In the genomic region with DNA sequence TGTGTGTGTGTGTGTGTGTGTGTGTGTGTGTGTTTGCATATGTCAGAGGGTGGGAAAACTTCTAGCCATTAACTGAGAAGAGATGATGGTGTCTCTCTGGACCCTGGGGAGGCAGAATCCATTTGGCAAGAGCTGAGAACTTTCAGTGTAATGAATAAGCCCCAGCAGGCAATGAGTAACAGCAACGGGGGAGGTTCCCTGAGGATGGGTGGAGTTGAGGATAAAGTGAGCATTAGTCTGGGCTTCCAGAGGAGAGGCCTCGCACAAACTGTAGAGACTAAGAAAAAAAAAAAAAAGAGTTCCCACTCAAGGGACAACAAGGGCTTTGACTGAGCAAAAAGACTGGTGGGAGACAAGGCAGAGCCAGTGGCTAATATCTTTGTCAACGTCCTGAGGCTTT, we compare ENCODE assay signal across 34 mouse cellular contexts. TPM values are rescaled to one million over a fixed set of nuclear protein-coding genes. Genes with fewer than 3 reads are reported as not detected.
DNase-seq lines count a peak whose midpoint lies in the region; ATAC-seq and TF ChIP-seq lines count a peak whose summit lies in the region.
"Had no signal": no experiment of that assay in that cellular context is flagged by ENCODE, and none has a peak within 500 bp of the region (broad histone marks: within the 10 kb centered on the region; RNA-seq: fewer than 3 reads in every experiment).

No protein-coding gene starts in this region.

- in situ Hi-C loops in ES-E14 (cut with MboI; ENCODE audit: low sequenced_read_pairs in 2 of 2, unreplicated experiment in 2 of 2), result loop anchor here in 1 of 2 experiments (10.0 kb wide), 1 partner anchor 159 kb away; a partner anchor contains a TSS

- H3K27me3 ChIP-seq in kidney, embryonic 16.5 days (ENCODE audit: insufficient read depth, low read length), result peaks cover 63% of the 10 kb centered on the region
- peaks cover 75% of the 10 kb centered on the region for H3K27me3 ChIP-seq in heart, embryonic 11.5 days (ENCODE audit: control insufficient read depth, insufficient read depth, low read length)

- 22% methylated on average over 3 of the region's 3 CpGs for WGBS in kidney, embryonic 16.5 days
- WGBS in heart, embryonic 11.5 days (ENCODE audit: insufficient replicate concordance), result 10% methylated on average over 3 of the region's 3 CpGs

- no peak overlapping the region for H3K4me2 ChIP-seq in kidney, embryonic 16.5 days (replicated peaks; ENCODE audit: low read depth, low read length)
- no peak overlapping the region for H3K4me2 ChIP-seq in heart, embryonic 11.5 days
- H3K4me2 ChIP-seq: embryonic facial prominence, embryonic 12.5 days; forebrain, embryonic 13.5 days; hindbrain, embryonic 15.5 days; liver, embryonic 15.5 days; midbrain, embryonic 15.5 days; neural tube, embryonic 12.5 days had no signal

- no peaks in the 10 kb centered on the region for H3K36me3 ChIP-seq in ES-E14 (ENCODE audit: control insufficient read depth, insufficient read depth, low read length, poor library complexity, severe bottlenecking)
- H3K36me3 ChIP-seq in kidney, embryonic 16.5 days (ENCODE audit: insufficient read depth, low read length), result no peaks in the 10 kb centered on the region
- H3K36me3 ChIP-seq in heart, embryonic 11.5 days (ENCODE audit: control insufficient read depth, insufficient read depth, low read length), result no peaks in the 10 kb centered on the region
- H3K36me3 ChIP-seq: embryonic facial prominence, embryonic 12.5 days; hindbrain, embryonic 15.5 days; limb, embryonic 10.5 days; liver, embryonic 15.5 days; midbrain, embryonic 15.5 days; neural tube, embryonic 12.5 days had no signal

- DNase-seq in ES-E14 (ENCODE audit: low read depth, low spot score), result peak; percentile 26
- peak; percentile 66 for DNase-seq in ZHBTc4 (ENCODE audit: low read depth, low spot score)
- peak; percentile 49 to 62 for DNase-seq in kidney, postnatal 4 days
- no peak for DNase-seq in urinary bladder, postnatal 36 days (ENCODE audit: low spot score in 2 of 2)
- no peak for DNase-seq in cerebellum, postnatal 10 days
- DNase-seq: adrenal gland, postnatal 10 days; cerebellum, adult 9-11 months; liver; lung, postnatal 4 days had no signal

- no peak overlapping the region for H3K4me3 ChIP-seq in ES-E14 (ENCODE audit: insufficient read depth in 1 of 2, low read depth in 1 of 2, low read length in 2 of 2, poor library complexity in 1 of 2, severe bottlenecking in 1 of 2)
- no peak overlapping the region for H3K4me3 ChIP-seq in kidney, embryonic 16.5 days (ENCODE audit: low read length)
- H3K4me3 ChIP-seq in heart, embryonic 11.5 days (ENCODE audit: low read depth, low read length), result no peak overlapping the region
- H3K4me3 ChIP-seq: embryonic facial prominence, embryonic 12.5 days; erythroblast, embryonic 14.5 days; forebrain, embryonic 13.5 days; hindbrain, embryonic 15.5 days; limb, embryonic 10.5 days; liver, embryonic 15.5 days; midbrain, embryonic 15.5 days; neural tube, embryonic 12.5 days had no signal

- H3K4me1 ChIP-seq in ES-E14 (ENCODE audit: control insufficient read depth in 2 of 2, insufficient read depth in 2 of 2, low read length in 2 of 2, poor library complexity in 1 of 2), result peaks cover 0 to 4% of the 10 kb centered on the region in 2 experiments; a peak in 1 of 4 replicates
- H3K4me1 ChIP-seq in kidney, embryonic 16.5 days (ENCODE audit: insufficient read depth, low read length), result peaks cover 17% of the 10 kb centered on the region
- peaks cover 7% of the 10 kb centered on the region for H3K4me1 ChIP-seq in heart, embryonic 11.5 days (ENCODE audit: control insufficient read depth, insufficient read depth, low read length)
- H3K4me1 ChIP-seq: liver, embryonic 15.5 days had no signal

- H3K9ac ChIP-seq in ES-E14 (ENCODE audit: insufficient read depth, low read depth, low read length, poor library complexity, severe bottlenecking), result no peak overlapping the region
- H3K9ac ChIP-seq in kidney, embryonic 16.5 days (replicated peaks; ENCODE audit: low read length), result no peak overlapping the region
- H3K9ac ChIP-seq in heart, embryonic 11.5 days (ENCODE audit: low read depth, low read length), result no peak overlapping the region
- H3K9ac ChIP-seq: embryonic facial prominence, embryonic 12.5 days; forebrain, embryonic 13.5 days; hindbrain, embryonic 15.5 days; liver, embryonic 15.5 days; midbrain, embryonic 15.5 days; neural tube, embryonic 12.5 days had no signal

- H3K9me3 ChIP-seq in ES-E14 (ENCODE audit: control insufficient read depth, insufficient read depth, low read depth, low read length), result no peaks in the 10 kb centered on the region
- no peaks in the 10 kb centered on the region for H3K9me3 ChIP-seq in kidney, embryonic 16.5 days (ENCODE audit: low read length)
- H3K9me3 ChIP-seq in heart, embryonic 11.5 days (replicated peaks; ENCODE audit: control insufficient read depth, low read length), result no peaks in the 10 kb centered on the region
- H3K9me3 ChIP-seq: embryonic facial prominence, embryonic 12.5 days; forebrain, embryonic 13.5 days; hindbrain, embryonic 15.5 days; limb, embryonic 10.5 days; liver, embryonic 15.5 days; midbrain, embryonic 15.5 days; neural tube, embryonic 12.5 days had no signal

- peak; percentile 40; the same call in 1 of the 2 replicates for ATAC-seq in kidney, embryonic 16.5 days (ENCODE audit: low FRiP score, low TSS enrichment)
- ATAC-seq in heart, embryonic 11.5 days (replicated peaks; ENCODE audit: insufficient number of reproducible peaks, low FRiP score, low TSS enrichment), result no peak
- ATAC-seq: activated CD4-positive, CD25-positive, alpha-beta regulatory T cell, adult 4 months; forebrain, embryonic 13.5 days; midbrain, embryonic 15.5 days; Patski had no signal

- H3K27ac ChIP-seq in ES-E14 (ENCODE audit: insufficient read depth, low read depth, low read length, poor library complexity, severe bottlenecking), result no peak overlapping the region
- no peak overlapping the region for H3K27ac ChIP-seq in kidney, embryonic 16.5 days (ENCODE audit: low read length)
- no peak overlapping the region for H3K27ac ChIP-seq in heart, embryonic 11.5 days (ENCODE audit: low read depth, low read length)
- H3K27ac ChIP-seq: embryonic facial prominence, embryonic 12.5 days; forebrain, embryonic 13.5 days; hindbrain, embryonic 15.5 days; limb, embryonic 10.5 days; liver, embryonic 15.5 days; midbrain, embryonic 15.5 days; neural tube, embryonic 12.5 days had no signal

TF ChIP-seq in ES-E14, 5 proteins besides CTCF, POLR2A, EP300 and RAD21:
- TF ChIP-seq CHD2 (IDR thresholded peaks at IDR 0.05; ENCODE audit: low read depth, low read length) (no peak), ZNF384 (IDR thresholded peaks at IDR 0.05; ENCODE audit: low read depth, low read length) (no peak), ZC3H11A (IDR thresholded peaks at IDR 0.05; ENCODE audit: borderline replicate concordance, low read depth, low read length) (no peak), HCFC1 (IDR thresholded peaks at IDR 0.05; ENCODE audit: borderline replicate concordance, insufficient read depth, low read length) (no peak), MAFK (IDR thresholded peaks at IDR 0.05; ENCODE audit: insufficient read depth, low read depth, low read length) (no peak)

RNA-seq across cellular contexts. Expression of a gene that starts 3.8 kb away (rescaled TPM):
- total RNA-seq in ES-E14 (2012; rRNA removed), result not detected in 2 replicates
- polyA plus RNA-seq in kidney, embryonic 16.5 days (2015; fragmentation: Nextera tagmentation; extraction: Ambion mirVana), result 0.10 TPM in 1 of 2 replicates, not detected in the other
- polyA plus RNA-seq in heart, embryonic 11.5 days (2014; fragmentation: Nextera tagmentation; extraction: Ambion mirVana), result not detected in 2 replicates
- total RNA-seq: adrenal gland, postnatal 10 days; gastrocnemius, adult 8-10 months; hematopoietic stem cell, adult 5-6 weeks; layer of hippocampus, postnatal 14 days; megakaryocyte-erythroid progenitor cell, adult 5-6 weeks had no signal
- polyA plus RNA-seq: activated CD4-positive, CD25-positive, alpha-beta regulatory T cell, adult 4 months; cortical plate, adult 2 months; embryonic facial prominence, embryonic 12.5 days; erythroblast, embryonic 14.5 days; forebrain, embryonic 13.5 days; heart, postnatal 0 days; intestine, embryonic 14.5 days; liver, embryonic 15.5 days; lung, embryonic 16.5 days; neural tube, embryonic 12.5 days; Patski; spleen, adult 2 months; testis, adult 2 months; urinary bladder, adult 2 months had no signal

RNA-seq across cellular contexts. Expression of a gene that starts 10.1 kb away (rescaled TPM):
- total RNA-seq in ES-E14 (2012; rRNA removed), result not detected in 2 replicates
- 0.07 TPM in 1 of 2 replicates, not detected in the other for polyA plus RNA-seq in kidney, embryonic 16.5 days (2015; fragmentation: Nextera tagmentation; extraction: Ambion mirVana)
- not detected in 2 replicates for polyA plus RNA-seq in heart, embryonic 11.5 days (2014; fragmentation: Nextera tagmentation; extraction: Ambion mirVana)
- total RNA-seq: adrenal gland, postnatal 10 days; gastrocnemius, adult 8-10 months; hematopoietic stem cell, adult 5-6 weeks; megakaryocyte-erythroid progenitor cell, adult 5-6 weeks had no signal
- polyA plus RNA-seq: activated CD4-positive, CD25-positive, alpha-beta regulatory T cell, adult 4 months; embryonic facial prominence, embryonic 12.5 days; forebrain, embryonic 13.5 days; gonadal fat pad, adult 2 months; heart, postnatal 0 days; intestine, embryonic 14.5 days; limb, embryonic 10.5 days; liver, embryonic 15.5 days; lung, embryonic 16.5 days; midbrain, embryonic 15.5 days; neural tube, embryonic 12.5 days; Patski; spleen, adult 2 months; urinary bladder, adult 2 months had no signal

RNA-seq across cellular contexts. Expression of a gene that starts 45.4 kb away (rescaled TPM):
- 0.11 and 0.18 TPM in 2 replicates for total RNA-seq in ES-E14 (2012; rRNA removed)
- polyA plus RNA-seq in kidney, embryonic 16.5 days (2015; fragmentation: Nextera tagmentation; extraction: Ambion mirVana), result not detected in 2 replicates
- not detected in 2 replicates for polyA plus RNA-seq in heart, embryonic 11.5 days (2014; fragmentation: Nextera tagmentation; extraction: Ambion mirVana)
- total RNA-seq: adrenal gland, postnatal 10 days; gastrocnemius, adult 8-10 months; hematopoietic stem cell, adult 5-6 weeks; layer of hippocampus, adult 18-20 months; megakaryocyte-erythroid progenitor cell, adult 5-6 weeks had no signal
- polyA plus RNA-seq: activated CD4-positive, CD25-positive, alpha-beta regulatory T cell, adult 4 months; erythroblast, embryonic 14.5 days; gonadal fat pad, adult 2 months; heart, postnatal 0 days; liver, embryonic 15.5 days; Patski; spleen, adult 2 months; urinary bladder, adult 2 months had no signal

RNA-seq across cellular contexts. Expression of a gene that starts 55.3 kb away (rescaled TPM):
- 18.5 and 24.0 TPM in 2 replicates for total RNA-seq in ES-E14 (2012; rRNA removed)
- 29.9 and 31.0 TPM in 2 replicates for polyA plus RNA-seq in kidney, embryonic 16.5 days (2015; fragmentation: Nextera tagmentation; extraction: Ambion mirVana)
- 16.0 and 18.8 TPM in 2 replicates for polyA plus RNA-seq in heart, embryonic 11.5 days (2014; fragmentation: Nextera tagmentation; extraction: Ambion mirVana)

Comparison
In these comparisons a context has a peak if more than half of its experiments do, and no peak if none do; other contexts are left out.
1. DNase-seq: peak in ES-E14 (single experiment), ZHBTc4 (single experiment) and kidney, postnatal 4 days (2 of 2); none in urinary bladder, postnatal 36 days (0 of 2) and cerebellum, postnatal 10 days (0 of 2).